Mouse (Mus musculus): ENCODE measurements around the gene Tmem144.

DNA sequence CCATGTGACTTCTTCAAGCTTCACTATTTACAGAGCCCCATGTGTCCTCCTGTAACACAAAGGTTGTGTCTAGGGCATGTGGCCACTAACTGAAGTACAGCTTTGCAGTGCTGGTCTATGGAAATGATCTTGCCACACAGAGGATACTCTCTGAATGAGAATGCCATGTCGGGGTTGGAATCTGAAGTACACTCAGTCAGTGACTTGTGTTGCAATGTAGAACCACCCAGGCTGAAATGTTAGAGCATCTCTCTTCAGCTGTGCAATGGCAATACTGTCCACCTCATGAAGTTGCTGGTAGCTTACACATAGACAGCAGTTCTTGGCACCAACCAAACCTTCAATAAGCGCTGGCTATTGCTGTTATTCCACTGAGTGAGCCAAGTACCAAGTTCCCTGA is 35.4 kb upstream of the Tmem144 start:
- no peak for TF ChIP-seq CTCF (conservative IDR thresholded peaks at IDR 0.05 in 1 of 2, IDR thresholded peaks at IDR 0.05 in 1 of 2; ENCODE audit: low read depth in 2 of 2, low read length in 2 of 2)
- no peak for TF ChIP-seq ZKSCAN1 (IDR thresholded peaks at IDR 0.05; ENCODE audit: borderline replicate concordance, low read depth, low read length)
- no peak for TF ChIP-seq EP300 (IDR thresholded peaks at IDR 0.05; ENCODE audit: low read length)
